Mouse (Mus musculus): Measurements from ENCODE around the gene Gla. TPM values are rescaled to one million over a fixed set of nuclear protein-coding genes. Genes with fewer than 3 reads are reported as not detected.

Gene Gla
- polyA plus RNA-seq (2015; fragmentation: Illumina TruSeq; extraction: RNeasy Lipid Tissue Mini Kit (QIAGEN cat#74804); ENCODE audit: insufficient read depth, low read depth, low replicate concordance) = 1.7 TPM

GRCm38 (mm10) chrX:134600659-134601379, at the start of gene Gla, which contains the start of gene Hnrnph2:
TSS of gene Gla (minus strand) at chrX:134601125.
TSS of gene Hnrnph2 (plus strand) at chrX:134601179.

GRCm38 (mm10) chrX:134585103-134586002, 15.6 kb downstream of the Gla start, which contains the start of gene Rpl36a:
TSS of gene Rpl36a (plus strand) at chrX:134585654.

DNA sequence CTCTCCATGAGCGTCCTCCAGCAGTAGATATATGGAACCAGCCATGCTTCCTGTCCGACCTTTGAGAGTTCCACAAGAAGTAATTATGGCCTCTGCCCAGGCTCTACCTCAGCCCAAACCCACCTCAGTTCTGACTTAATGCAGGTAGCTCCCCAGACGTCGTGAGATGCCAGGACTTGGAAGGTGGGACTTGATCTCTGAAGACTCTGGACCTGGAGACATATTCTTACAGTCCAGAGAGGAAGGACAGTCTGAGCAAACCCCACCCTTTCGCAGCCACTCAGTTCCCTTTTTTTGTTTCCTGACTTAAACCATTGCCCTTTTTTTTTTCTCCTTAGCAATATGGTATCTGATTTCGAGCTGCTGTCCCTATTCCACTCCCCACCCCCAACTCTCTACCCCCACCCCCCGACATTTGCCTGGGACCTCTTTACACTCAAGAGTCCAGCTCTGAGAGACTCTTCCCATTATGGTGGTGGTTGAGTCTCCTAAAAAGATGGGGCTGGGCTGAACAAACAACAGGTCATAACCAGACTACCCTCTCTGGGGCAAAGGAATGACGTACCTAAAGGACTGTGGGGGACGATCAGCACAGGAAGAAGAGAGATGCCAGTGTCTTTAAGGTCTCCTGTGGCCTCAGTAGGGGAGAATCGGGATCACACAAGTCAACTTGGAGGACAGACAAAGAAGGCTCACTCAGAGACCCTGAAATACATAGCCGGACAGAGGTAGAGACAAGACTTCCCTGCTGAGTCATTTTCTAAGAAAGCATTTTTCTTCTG, 17.8 kb downstream of the Gla start, which contains the start of gene Btk:
Btk (minus strand) TSS at position 683 of the 782 bp plus-strand sequence.

GRCm38 (mm10) chrX:134541145-134541954, 59.6 kb downstream of the Gla start, which contains the start of gene Timm8a1:
TSS of gene Timm8a1 (minus strand) at chrX:134541865.

Other genes with a start within 250 kb of the Gla start
- 0.18 TPM for gene Drp2, start 196.6 kb downstream of the Gla start, polyA plus RNA-seq (2015; fragmentation: Illumina TruSeq; extraction: RNeasy Lipid Tissue Mini Kit (QIAGEN cat#74804); ENCODE audit: insufficient read depth, low read depth, low replicate concordance)
- not detected for gene Taf7l, start 124.6 kb downstream of the Gla start, polyA plus RNA-seq (2015; fragmentation: Illumina TruSeq; extraction: RNeasy Lipid Tissue Mini Kit (QIAGEN cat#74804); ENCODE audit: insufficient read depth, low read depth, low replicate concordance)
- gene Timm8a1, start 59.3 kb downstream of the Gla start, polyA plus RNA-seq (2015; fragmentation: Illumina TruSeq; extraction: RNeasy Lipid Tissue Mini Kit (QIAGEN cat#74804); ENCODE audit: insufficient read depth, low read depth, low replicate concordance) = 4.6 TPM
- 1.3 TPM for gene Btk, start 17.6 kb downstream of the Gla start, polyA plus RNA-seq (2015; fragmentation: Illumina TruSeq; extraction: RNeasy Lipid Tissue Mini Kit (QIAGEN cat#74804); ENCODE audit: insufficient read depth, low read depth, low replicate concordance)
- gene Rpl36a, start 15.5 kb downstream of the Gla start, polyA plus RNA-seq (2015; fragmentation: Illumina TruSeq; extraction: RNeasy Lipid Tissue Mini Kit (QIAGEN cat#74804); ENCODE audit: insufficient read depth, low read depth, low replicate concordance) = 473 TPM
- gene Hnrnph2, start 54 bp upstream of the Gla start, polyA plus RNA-seq (2015; fragmentation: Illumina TruSeq; extraction: RNeasy Lipid Tissue Mini Kit (QIAGEN cat#74804); ENCODE audit: insufficient read depth, low read depth, low replicate concordance) = 15.3 TPM
- 1.00 TPM for gene Armcx4, start 85.4 kb upstream of the Gla start, polyA plus RNA-seq (2015; fragmentation: Illumina TruSeq; extraction: RNeasy Lipid Tissue Mini Kit (QIAGEN cat#74804); ENCODE audit: insufficient read depth, low read depth, low replicate concordance)
- gene Armcx1, start 116.8 kb upstream of the Gla start, polyA plus RNA-seq (2015; fragmentation: Illumina TruSeq; extraction: RNeasy Lipid Tissue Mini Kit (QIAGEN cat#74804); ENCODE audit: insufficient read depth, low read depth, low replicate concordance) = 5.2 TPM
- 1.3 TPM for gene Armcx6, start 150.3 kb upstream of the Gla start, polyA plus RNA-seq (2015; fragmentation: Illumina TruSeq; extraction: RNeasy Lipid Tissue Mini Kit (QIAGEN cat#74804); ENCODE audit: insufficient read depth, low read depth, low replicate concordance)
- 15.3 TPM for gene Armcx3, start 155.5 kb upstream of the Gla start, polyA plus RNA-seq (2015; fragmentation: Illumina TruSeq; extraction: RNeasy Lipid Tissue Mini Kit (QIAGEN cat#74804); ENCODE audit: insufficient read depth, low read depth, low replicate concordance)
- gene Armcx2, start 208.1 kb upstream of the Gla start, polyA plus RNA-seq (2015; fragmentation: Illumina TruSeq; extraction: RNeasy Lipid Tissue Mini Kit (QIAGEN cat#74804); ENCODE audit: insufficient read depth, low read depth, low replicate concordance) = 6.6 TPM